Mouse (Mus musculus): ENCODE data around the gene Gm10570.

GRCm38 (mm10) chr4:130323607-130324006 is 15.1 kb upstream of the Gm10570 start:
- TF ChIP-seq CTCF (IDR thresholded peaks at IDR 0.05; ENCODE audit: extremely low read depth, insufficient read depth, insufficient read length, insufficient replicate concordance), result no peak
- TF ChIP-seq POLR2A (IDR thresholded peaks at IDR 0.05; ENCODE audit: low read depth, low read length), result no peak

All from spleen, adult 2 months (tissue).